Mouse (Mus musculus) spleen, adult 2 months (tissue): ENCODE data around the gene Stard3. TPM values are rescaled to one million over a fixed set of nuclear protein-coding genes. Genes with fewer than 3 reads are reported as not detected.

ENCODE experiments used
- DNase-seq, 2 experiments: peaks; one replicate each; pipeline versions ENCODE4 v3.0.0 to v3.0.0-alpha.2; 2012 to 2021; ENCODE audit warnings: low spot score in 2 of 2, low read depth in 1 of 2
- H3K27ac ChIP-seq: fragments of 200-500 bp; 2 replicates; pipeline ENCODE4 v1.5.1; 2012; ENCODE audit warnings: low read length, inconsistent platforms; ENCODE audit not compliant: insufficient read depth
- H3K27me3 ChIP-seq: fragments of 200-500 bp; 2 replicates; pipeline ENCODE4 v1.6.1; 2012; ENCODE audit warnings: mild to moderate bottlenecking, moderate library complexity, low read length, inconsistent platforms; ENCODE audit not compliant: control insufficient read depth, insufficient read depth
- H3K36me3 ChIP-seq: fragments of 200-500 bp; 2 replicates; pipeline ENCODE4 v1.6.1; 2012; ENCODE audit warnings: mild to moderate bottlenecking, low read length, inconsistent platforms; ENCODE audit not compliant: control insufficient read depth, insufficient read depth
- H3K4me1 ChIP-seq: fragments of 200-500 bp; 2 replicates; pipeline ENCODE4 v1.6.1; 2011; ENCODE audit warnings: inconsistent platforms; ENCODE audit not compliant: control insufficient read depth, insufficient read depth, insufficient read length
- H3K4me3 ChIP-seq: fragments of 200-500 bp; 2 replicates; pipeline ENCODE4 v1.5.1; 2011; ENCODE audit warnings: mild to moderate bottlenecking, inconsistent platforms; ENCODE audit not compliant: insufficient read depth, insufficient read length; ENCODE audit errors: extremely low read depth
- CTCF ChIP-seq: fragments of 200-500 bp; IDR thresholded peaks from 2 replicates; pipeline ENCODE4 v1.5.1; 2011; ENCODE audit warnings: mild to moderate bottlenecking, inconsistent platforms; ENCODE audit not compliant: insufficient read depth, insufficient read length, insufficient replicate concordance; ENCODE audit errors: extremely low read depth
- POLR2A ChIP-seq: fragments of 200-500 bp; IDR thresholded peaks from 2 replicates; pipeline ENCODE4 v1.6.1; 2011; ENCODE audit warnings: low read depth, low read length, inconsistent platforms
- WGBS: fragments of 180-500 bp; shearing (Covaris S2); methylation state at CpG from one replicate; pipeline ENCODE4 v1.1.7; 2018; 5-methylcytosine and 5-hydroxymethylcytosine counted together
- polyA plus RNA-seq: library from polyadenylated mRNA; depleted of rRNA; stranded (reverse); fragments of >200 nt; gene quantifications from 2 replicates; pipeline ENCODE4 v1.2.3, GENCODE M21; 2012

Gene Stard3
- polyA plus RNA-seq, 1 experiment = 70.7 TPM

- Histone ChIP-seq H3K27me3 (peaks cover 17% of the 10 kb centered on the region), H3K27ac (no peak overlapping the region; the same call in 1 of the 2 replicates), H3K4me3 (peak overlapping the region; percentile 49), H3K36me3 (no peaks in the 10 kb centered on the region), H3K4me1 (peaks cover 6% of the 10 kb centered on the region; the same call in 1 of the 2 replicates)
- WGBS = 2% methylated on average over 38 of the region's 40 CpGs
- DNase-seq = no peak
- TF ChIP-seq POLR2A = no peak
Measured at GRCm38 (mm10) chr11:98412797-98413301, 54.7 kb downstream of the Stard3 start.

- Histone ChIP-seq H3K36me3 (no peaks in the 10 kb centered on the region), H3K27ac (no peak overlapping the region), H3K27me3 (peaks cover 17% of the 10 kb centered on the region), H3K4me1 (peaks cover 6% of the 10 kb centered on the region; the same call in 1 of the 2 replicates), H3K4me3 (no peak overlapping the region)
- DNase-seq = no peak
- WGBS = 43% methylated on average over 7 of the region's 7 CpGs
- TF ChIP-seq POLR2A (no peak), CTCF (no peak)
Measured at GRCm38 (mm10) chr11:98413731-98414130, 55.6 kb downstream of the Stard3 start.

DNA sequence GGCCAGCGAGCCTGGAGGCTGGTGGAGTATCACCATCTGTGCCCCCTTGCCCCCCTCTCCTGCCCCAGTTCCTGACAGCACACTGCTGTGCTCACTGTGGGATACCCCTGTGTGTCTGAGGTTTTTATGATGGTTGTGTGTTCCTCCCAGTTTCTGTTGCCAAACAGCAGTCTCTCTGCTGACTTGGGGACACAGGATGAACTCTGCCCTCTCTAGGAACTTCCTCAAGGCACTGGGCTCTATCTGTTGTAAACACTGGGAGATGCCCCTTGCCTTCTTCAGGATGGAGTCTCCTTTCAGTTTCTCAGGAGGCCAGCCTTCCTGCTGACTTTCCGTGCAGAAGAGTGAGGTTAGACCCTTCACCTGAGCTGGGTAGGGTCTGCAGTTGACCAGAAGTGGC lies 56.0 kb downstream of the Stard3 start:
- 42% methylated on average over 2 of the region's 2 CpGs for WGBS
- H3K27me3 ChIP-seq = peaks cover 17% of the 10 kb centered on the region
- no peaks in the 10 kb centered on the region for H3K36me3 ChIP-seq
- peaks cover 6% of the 10 kb centered on the region; the same call in 1 of the 2 replicates for H3K4me1 ChIP-seq
- no peak overlapping the region for H3K27ac ChIP-seq
- H3K4me3 ChIP-seq = no peak overlapping the region
- no peak for TF ChIP-seq CTCF
- no peak for TF ChIP-seq POLR2A
- DNase-seq = no peak

- Histone ChIP-seq H3K27ac (no peak overlapping the region), H3K4me1 (peaks cover 6% of the 10 kb centered on the region; the same call in 1 of the 2 replicates), H3K27me3 (peaks cover 14% of the 10 kb centered on the region), H3K36me3 (no peaks in the 10 kb centered on the region), H3K4me3 (no peak overlapping the region)
- TF ChIP-seq CTCF (no peak), POLR2A (no peak)
- WGBS = 74% methylated on average over 1 of the region's 1 CpGs
- no peak for DNase-seq
Measured at GRCm38 (mm10) chr11:98417074-98417473, 58.9 kb downstream of the Stard3 start.

DNA sequence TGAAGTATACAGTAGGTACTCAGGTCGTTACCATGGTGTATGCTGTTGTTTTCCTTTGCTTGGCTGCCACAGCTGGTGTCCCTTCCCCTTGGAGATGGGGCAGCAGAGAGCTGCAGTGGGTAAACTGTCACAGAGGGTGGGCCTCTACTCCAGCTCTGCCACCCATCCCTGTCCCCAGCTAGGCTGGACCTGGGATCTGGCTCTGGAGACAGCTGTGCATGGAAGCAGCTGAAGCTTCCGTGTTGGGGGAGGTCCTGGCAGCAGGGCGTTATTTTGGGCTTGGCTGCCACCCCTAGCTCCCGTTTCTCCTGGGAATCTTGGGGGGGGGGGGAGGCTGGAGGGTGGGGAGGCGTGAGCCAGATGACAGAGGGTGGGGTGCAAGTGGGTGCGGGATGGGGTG lies 60.1 kb downstream of the Stard3 start:
- H3K27me3 ChIP-seq = 0 out of 2 replicates have a peak, but pooled peaks cover 3% of the 10 kb centered on the region
- H3K4me3 ChIP-seq = no peak overlapping the region
- WGBS = 56% methylated on average over 4 of the region's 6 CpGs
- TF ChIP-seq POLR2A (no peak), CTCF (no peak)
- no peaks in the 10 kb centered on the region for H3K36me3 ChIP-seq
- H3K4me1 ChIP-seq = no peaks in the 10 kb centered on the region
- no peak for DNase-seq
- H3K27ac ChIP-seq = no peak overlapping the region

DNA sequence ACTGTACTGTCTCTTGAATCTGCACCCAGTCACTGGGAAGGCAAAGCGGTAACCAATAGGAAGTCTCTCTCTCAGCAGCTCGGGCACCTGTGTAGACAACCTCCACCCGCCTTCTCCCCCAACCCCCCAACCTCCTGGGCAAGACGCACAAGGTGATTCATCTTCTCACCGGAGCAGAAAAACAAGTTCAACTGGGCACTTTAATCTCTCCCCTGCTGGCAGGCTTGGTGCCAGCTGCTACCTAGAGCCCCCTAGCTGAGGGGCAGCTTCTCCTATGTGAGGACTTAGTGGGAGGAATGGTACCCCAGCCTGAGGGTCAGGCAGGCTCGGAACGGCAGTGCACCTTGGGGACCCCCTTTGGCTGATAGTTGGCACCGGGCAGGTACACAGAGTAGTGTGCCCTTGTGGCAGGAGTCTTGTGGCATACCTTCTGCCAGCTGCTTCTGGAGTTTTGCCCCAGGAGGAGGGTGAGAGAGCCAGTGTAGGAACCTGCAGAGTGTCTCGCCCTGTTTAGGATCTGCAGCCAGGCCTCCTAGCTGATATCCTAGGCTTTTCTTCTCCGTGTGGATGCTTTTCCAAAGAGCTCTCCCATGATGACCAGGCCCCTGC lies 60.9 kb downstream of the Stard3 start:
- no peak for DNase-seq
- no peaks in the 10 kb centered on the region for H3K27me3 ChIP-seq
- H3K36me3 ChIP-seq = no peaks in the 10 kb centered on the region
- H3K4me3 ChIP-seq = no peak overlapping the region
- no peak for TF ChIP-seq POLR2A
- no peak for TF ChIP-seq CTCF
- no peaks in the 10 kb centered on the region for H3K4me1 ChIP-seq
- 76% methylated on average over 10 of the region's 10 CpGs for WGBS
- H3K27ac ChIP-seq = no peak overlapping the region

DNA sequence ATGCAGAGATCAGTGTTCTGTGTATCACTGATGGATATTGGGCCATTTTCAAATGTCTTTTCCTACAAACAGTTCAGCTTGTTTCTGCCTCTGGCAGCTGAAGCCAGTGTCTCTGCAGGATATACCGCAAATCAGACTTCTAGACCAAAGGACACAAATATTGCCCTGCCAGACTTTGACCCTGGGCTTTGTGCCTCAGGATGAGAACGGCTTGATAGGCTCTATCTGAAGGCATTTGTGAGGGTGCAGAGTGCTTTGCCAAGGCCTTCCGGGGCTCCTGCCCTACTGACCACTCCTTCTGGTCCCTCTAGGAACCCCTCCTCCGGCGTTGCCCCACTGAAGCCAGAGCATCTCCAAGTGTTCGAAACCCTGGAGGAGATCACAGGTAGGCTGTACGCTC lies 68.4 kb downstream of the Stard3 start:
- H3K36me3 ChIP-seq = no peaks in the 10 kb centered on the region
- H3K4me3 ChIP-seq = no peak overlapping the region
- H3K27me3 ChIP-seq = no peaks in the 10 kb centered on the region
- H3K4me1 ChIP-seq = no peaks in the 10 kb centered on the region
- 93% methylated on average over 7 of the region's 7 CpGs for WGBS
- DNase-seq = no peak
- TF ChIP-seq CTCF (no peak), POLR2A (no peak)
- no peak overlapping the region for H3K27ac ChIP-seq
